Mouse (Mus musculus) ES-Bruce4 (cell line): ENCODE results near the gene Fto. TPM values are rescaled to one million over a fixed set of nuclear protein-coding genes. Genes with fewer than 3 reads are reported as not detected.

Experiments used
- H3K27ac ChIP-seq: 2 replicates; pipeline ENCODE4 v1.5.1; 2012; ENCODE audit warnings: low read length, inconsistent platforms; ENCODE audit not compliant: insufficient read depth
- H3K27me3 ChIP-seq: 2 replicates; pipeline ENCODE4 v1.6.1; 2012; ENCODE audit warnings: mild to moderate bottlenecking, low read length, inconsistent platforms; ENCODE audit not compliant: control insufficient read depth, poor library complexity, insufficient read depth, severe bottlenecking
- H3K36me3 ChIP-seq: 2 replicates; pipeline ENCODE4 v1.6.1; 2012; ENCODE audit warnings: inconsistent platforms, mild to moderate bottlenecking, low read length, moderate library complexity; ENCODE audit not compliant: control insufficient read depth, poor library complexity, insufficient read depth, severe bottlenecking
- H3K4me1 ChIP-seq: one replicate; pipeline ENCODE4 v1.8.1; 2011; ENCODE audit warnings: low read length; ENCODE audit not compliant: control insufficient read depth, insufficient read depth
- H3K4me3 ChIP-seq: 2 replicates; pipeline ENCODE4 v1.5.1; 2011; ENCODE audit warnings: low read depth, mild to moderate bottlenecking, low read length
- H3K9ac ChIP-seq: 2 replicates; pipeline ENCODE4 v1.6.1; 2012; ENCODE audit warnings: low read depth, mild to moderate bottlenecking, inconsistent platforms; ENCODE audit not compliant: poor library complexity, severe bottlenecking
- H3K9me3 ChIP-seq: replicated peaks from 2 replicates; pipeline ENCODE4 v1.6.1; 2012; ENCODE audit warnings: mild to moderate bottlenecking, low read length, inconsistent platforms; ENCODE audit not compliant: control insufficient read depth, poor library complexity, insufficient read depth, severe bottlenecking
- CTCF ChIP-seq: IDR thresholded peaks from one replicate; pipeline ENCODE4 v1.8.1; 2011; ENCODE audit warnings: low read depth, low read length
- EP300 ChIP-seq: IDR thresholded peaks from 2 replicates; pipeline ENCODE4 v1.6.1; 2011; ENCODE audit warnings: low read depth, low read length; ENCODE audit not compliant: insufficient read depth
- POLR2A ChIP-seq: IDR thresholded peaks from one replicate; pipeline ENCODE4 v1.8.1; 2011; ENCODE audit warnings: low read length; ENCODE audit not compliant: insufficient read depth
- polyA plus RNA-seq: library from polyadenylated mRNA; stranded (reverse); fragments of >200 nt; gene quantifications from 2 replicates; pipeline ENCODE4 v1.2.4, GENCODE M21; 2011; ENCODE audit warnings: low read depth; ENCODE audit not compliant: missing spikeins, insufficient read depth, insufficient read length

Fto gene
- polyA plus RNA-seq, 1 experiment: 61.2 TPM

GRCm38 (mm10) chr8:91326946-91327345, 13.6 kb downstream of the Fto start:
- Histone ChIP-seq H3K27me3 (no peaks in the 10 kb centered on the region), H3K36me3 (no peaks in the 10 kb centered on the region), H3K9ac (no peak overlapping the region), H3K9me3 (no peaks in the 10 kb centered on the region), H3K27ac (no peak overlapping the region), H3K4me1 (peaks cover 6% of the 10 kb centered on the region), H3K4me3 (no peak overlapping the region)
- TF ChIP-seq CTCF (no peak), EP300 (no peak), POLR2A (no peak)

DNA sequence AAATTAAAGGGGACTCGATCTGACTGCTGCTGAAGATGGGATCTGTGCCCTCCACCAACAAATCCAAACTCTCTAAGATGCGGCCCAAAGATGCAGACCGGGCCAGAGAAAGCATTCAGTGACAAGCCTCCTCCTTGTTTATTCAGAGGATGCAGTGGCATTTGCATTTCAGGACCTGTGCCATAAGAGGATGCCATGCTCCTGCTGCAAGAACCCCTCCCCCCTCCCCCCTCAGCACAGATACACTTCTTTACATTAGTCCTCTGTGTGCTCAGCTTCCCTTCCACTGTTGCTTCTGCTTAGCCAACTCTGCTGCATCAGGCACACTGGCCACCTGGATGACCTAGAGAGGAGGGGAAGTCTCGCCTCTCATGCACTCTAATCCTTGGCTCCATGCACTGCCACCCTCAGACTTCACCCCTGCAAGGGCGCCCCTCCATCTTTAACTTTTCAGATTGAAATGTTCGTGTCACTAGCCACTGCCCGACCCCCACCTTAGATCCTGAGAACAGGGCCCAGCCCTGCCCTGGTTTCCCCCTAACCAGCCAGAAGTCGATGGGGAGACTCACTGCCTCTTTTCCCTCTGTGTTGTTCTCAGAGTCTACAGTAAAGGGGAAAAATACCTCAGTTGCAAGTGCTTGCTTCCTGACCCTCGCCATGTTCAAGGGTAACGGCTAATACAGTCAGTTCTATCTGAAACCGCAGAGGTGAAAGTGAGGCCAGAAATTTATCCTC, 14.3 kb downstream of the Fto start:
- H3K36me3 ChIP-seq: no peaks in the 10 kb centered on the region
- H3K9ac ChIP-seq: no peak overlapping the region
- H3K27ac ChIP-seq: no peak overlapping the region
- H3K27me3 ChIP-seq: no peaks in the 10 kb centered on the region
- no peaks in the 10 kb centered on the region for H3K9me3 ChIP-seq
- no peak overlapping the region for H3K4me3 ChIP-seq
- TF ChIP-seq CTCF (no peak), EP300 (no peak), POLR2A (no peak)
- peaks cover 6% of the 10 kb centered on the region for H3K4me1 ChIP-seq

GRCm38 (mm10) chr8:91329056-91329455, 15.7 kb downstream of the Fto start:
- Histone ChIP-seq H3K9ac (no peak overlapping the region), H3K27me3 (no peaks in the 10 kb centered on the region), H3K4me3 (peak overlapping the region; percentile 23; the same call in 1 of the 2 replicates), H3K36me3 (no peaks in the 10 kb centered on the region), H3K27ac (no peak overlapping the region), H3K9me3 (no peaks in the 10 kb centered on the region), H3K4me1 (peaks cover 6% of the 10 kb centered on the region)
- TF ChIP-seq POLR2A: no peak
- no peak for TF ChIP-seq EP300
- TF ChIP-seq CTCF: no peak

DNA sequence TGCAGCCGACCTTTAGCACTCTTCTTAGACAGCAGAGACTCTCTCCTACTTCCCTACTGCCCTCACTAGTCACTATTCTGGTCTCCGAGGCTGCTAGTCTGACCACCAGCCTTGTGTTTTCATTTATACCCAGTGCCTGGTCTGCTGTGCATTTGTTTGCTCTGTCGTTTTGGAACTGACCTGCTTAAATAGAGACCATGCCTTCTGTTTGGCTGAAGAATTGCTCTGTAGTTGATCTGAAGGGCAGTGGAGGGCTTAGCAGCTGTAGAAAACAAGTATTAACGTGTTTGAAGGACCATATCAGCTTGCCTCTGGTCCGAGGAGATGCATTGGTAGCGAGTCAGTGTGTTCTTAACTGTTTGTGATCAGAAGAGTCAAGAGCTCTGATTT, 16.1 kb downstream of the Fto start:
- H3K9me3 ChIP-seq: no peaks in the 10 kb centered on the region
- no peaks in the 10 kb centered on the region for H3K36me3 ChIP-seq
- TF ChIP-seq EP300 (no peak), POLR2A (no peak), CTCF (no peak)
- no peak overlapping the region for H3K4me3 ChIP-seq
- H3K27ac ChIP-seq: no peak overlapping the region
- no peaks in the 10 kb centered on the region for H3K27me3 ChIP-seq
- H3K4me1 ChIP-seq: peaks cover 6% of the 10 kb centered on the region
- no peak overlapping the region for H3K9ac ChIP-seq

DNA sequence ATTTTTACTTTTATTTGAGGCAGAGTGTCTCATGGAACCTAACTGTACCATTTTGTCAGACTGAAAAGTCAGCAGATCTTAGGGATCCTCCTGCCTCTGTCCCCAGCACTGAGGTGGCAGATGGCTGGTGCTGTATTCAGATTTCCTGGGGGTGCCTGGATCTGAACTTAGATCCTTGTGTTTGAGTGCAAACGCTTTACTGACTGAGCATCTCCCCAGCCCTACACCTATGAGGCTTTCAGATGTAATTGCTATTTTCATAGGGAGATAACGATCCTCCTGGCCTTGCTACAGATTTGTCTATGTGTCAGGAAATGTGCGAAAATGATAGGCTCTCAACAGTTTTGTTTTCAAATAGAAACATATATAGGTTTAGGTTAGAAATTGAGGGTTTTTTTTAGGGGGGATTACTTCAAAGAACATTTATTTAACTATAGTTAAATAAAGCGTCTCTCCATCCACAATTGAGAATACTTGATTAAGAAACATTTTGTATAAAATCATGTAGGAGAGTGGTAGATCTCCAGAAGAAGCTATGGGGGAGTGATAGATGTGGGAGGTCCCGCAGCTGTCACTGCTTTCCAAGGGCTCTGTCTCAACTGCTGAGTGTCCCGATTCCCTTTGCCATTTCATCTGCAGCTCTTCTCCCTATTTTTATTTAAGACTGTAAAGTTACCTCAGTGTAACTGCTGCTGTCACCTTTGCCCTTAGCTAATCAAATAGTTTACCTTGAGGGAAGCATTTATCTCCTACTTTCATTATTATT, 25.2 kb downstream of the Fto start:
- no peaks in the 10 kb centered on the region for H3K27me3 ChIP-seq
- H3K9ac ChIP-seq: no peak overlapping the region
- H3K9me3 ChIP-seq: peaks cover 18% of the 10 kb centered on the region
- no peaks in the 10 kb centered on the region for H3K36me3 ChIP-seq
- H3K27ac ChIP-seq: no peak overlapping the region
- TF ChIP-seq EP300 (no peak), POLR2A (no peak), CTCF (no peak)
- no peak overlapping the region for H3K4me3 ChIP-seq
- H3K4me1 ChIP-seq: no peaks in the 10 kb centered on the region

GRCm38 (mm10) chr8:91339651-91340050, 26.3 kb downstream of the Fto start:
- Histone ChIP-seq H3K9me3 (peaks cover 18% of the 10 kb centered on the region), H3K36me3 (no peaks in the 10 kb centered on the region), H3K27ac (no peak overlapping the region), H3K9ac (no peak overlapping the region), H3K4me1 (no peaks in the 10 kb centered on the region), H3K4me3 (no peak overlapping the region), H3K27me3 (no peaks in the 10 kb centered on the region)
- TF ChIP-seq POLR2A (no peak), CTCF (no peak), EP300 (no peak)
